Mouse (Mus musculus): ENCODE data around the gene Slc43a2.

The Slc43a2 gene

GRCm38 (mm10) chr11:75515186-75515585 is 16.3 kb upstream of the Slc43a2 start:
- POLR2A ChIA-PET = interaction anchor here in 2 of 4 experiments (0.8 to 7.5 kb wide), 3 partner anchors 16 to 142 kb away, joined by 3 to 47 read pairs (median 5); partner anchors contain the start of genes Prpf8 (in 1 of the 2) and Slc43a2 (in 1 of the 2)
- CTCF ChIA-PET = interaction anchor here in 2 of 4 experiments (0.6 to 1.6 kb wide), 2 partner anchors 44 to 59 kb away, joined by 3 to 4 read pairs; no protein-coding TSS in a partner anchor

- CTCF ChIA-PET = interaction anchor here (0.5 to 2.8 kb wide), 10 partner anchors 9 to 197 kb away, joined by 3 to 20 read pairs (median 10); partner anchors contain the start of genes Slc43a2 (in 3 of the 4) and Rilp (in 2 of the 4)
Measured at GRCm38 (mm10) chr11:75519834-75520633, 11.5 kb upstream of the Slc43a2 start.

GRCm38 (mm10) chr11:75521609-75522008 is 9.9 kb upstream of the Slc43a2 start:
- ChIA-PET POLR2A (interaction anchor here in 1 of 4 experiments (2.6 to 4.5 kb wide), 2 partner anchors 11 to 61 kb away, joined by 8 to 18 read pairs; partner anchors contain the start of genes Rilp and Tlcd2), CTCF (interaction anchor here in 1 of 4 experiments (1.5 kb wide), 1 partner anchor 11 kb away, joined by 7 read pairs; no protein-coding TSS in a partner anchor)

More at GRCm38 (mm10) chr11:75519834-75520633, 11.5 kb upstream of the Slc43a2 start:
- POLR2A ChIA-PET = interaction anchor here in 3 of 4 experiments (0.6 to 2.6 kb wide), 16 partner anchors 9 to 347 kb away, joined by 3 to 25 read pairs (median 4); partner anchors contain the start of genes Rilp (in 2 of the 3), Slc43a2 (in 2 of the 3) and Pitpna (in 1 of the 3)

- ChIA-PET CTCF (interaction anchor here in 3 of 4 experiments (1.5 to 2.0 kb wide), 4 partner anchors 9 to 12 kb away, joined by 4 to 7 read pairs (median 6); partner anchors contain the start of genes Rilp (in 1 of the 3) and Scarf1 (in 1 of the 3)), POLR2A (interaction anchor here in 1 of 4 experiments (1.5 to 4.5 kb wide), 3 partner anchors 9 to 62 kb away, joined by 5 to 18 read pairs (median 8); partner anchors contain the start of genes Rilp, Slc43a2 and Tlcd2)
Measured at GRCm38 (mm10) chr11:75522793-75523192, 8.7 kb upstream of the Slc43a2 start.

GRCm38 (mm10) chr11:75525531-75526125 is 5.9 kb upstream of the Slc43a2 start:
- CTCF ChIA-PET = interaction anchor here in 3 of 4 experiments (0.9 to 2.1 kb wide), 3 partner anchors 14 to 91 kb away, joined by 3 to 8 read pairs (median 6); partner anchors contain the start of gene Rilp (in 1 of the 3)
- POLR2A ChIA-PET = interaction anchor here in 2 of 4 experiments (0.7 to 4.5 kb wide), 7 partner anchors 13 to 64 kb away, joined by 3 to 18 read pairs (median 4); partner anchors contain the start of genes Rilp (in 2 of the 2) and Tlcd2 (in 1 of the 2)

- POLR2A ChIA-PET = interaction anchor here in 2 of 4 experiments (0.6 to 1.1 kb wide), 4 partner anchors 14 to 844 kb away, joined by 3 to 6 read pairs (median 4); no protein-coding TSS in a partner anchor
- CTCF ChIA-PET = interaction anchor here in 1 of 4 experiments (2.1 kb wide), 1 partner anchor 16 kb away, joined by 8 read pairs; no protein-coding TSS in a partner anchor
Measured at GRCm38 (mm10) chr11:75526943-75527342, 4.6 kb upstream of the Slc43a2 start.

GRCm38 (mm10) chr11:75529771-75530170 is 1.7 kb upstream of the Slc43a2 start:
- ChIA-PET POLR2A (interaction anchor here (0.6 to 6.1 kb wide), 36 partner anchors 9 to 384 kb away, joined by 3 to 60 read pairs (median 5); partner anchors contain the start of genes Rilp (in 3 of the 4), Tlcd2 (in 3 of the 4), Pitpna (in 2 of the 4) and Scarf1 (in 2 of the 4)), CTCF (interaction anchor here (0.9 to 3.7 kb wide), 46 partner anchors 10 to 405 kb away, joined by 3 to 49 read pairs (median 5); partner anchors contain the start of genes Rilp (in 4 of the 4), Prpf8 (in 2 of the 4), Hic1 (in 1 of the 4) and Pitpna (in 1 of the 4))

- ChIA-PET POLR2A (interaction anchor here (0.6 to 6.1 kb wide), 43 partner anchors 10 to 383 kb away, joined by 3 to 60 read pairs (median 4); partner anchors contain the start of genes Rilp (in 3 of the 4), Tlcd2 (in 3 of the 4), Pitpna (in 2 of the 4) and Scarf1 (in 2 of the 4)), CTCF (interaction anchor here (0.5 to 3.7 kb wide), 60 partner anchors 10 to 405 kb away, joined by 3 to 49 read pairs (median 4); partner anchors contain the start of genes Rilp (in 4 of the 4), Prpf8 (in 2 of the 4), Scarf1 (in 2 of the 4) and Hic1 (in 1 of the 4))
Measured at GRCm38 (mm10) chr11:75530325-75530724, 1.2 kb upstream of the Slc43a2 start.

- POLR2A ChIA-PET = interaction anchor here (0.6 to 6.1 kb wide), 51 partner anchors 7 to 310 kb away, joined by 3 to 60 read pairs (median 5); partner anchors contain the start of genes Pitpna (in 3 of the 4), Rilp (in 3 of the 4), Tlcd2 (in 3 of the 4) and Prpf8 (in 2 of the 4)
- CTCF ChIA-PET = interaction anchor here (0.5 to 3.7 kb wide), 61 partner anchors 10 to 740 kb away, joined by 3 to 49 read pairs (median 4); partner anchors contain the start of genes Rilp (in 4 of the 4), Prpf8 (in 2 of the 4), Scarf1 (in 2 of the 4) and Pitpna (in 1 of the 4)
Measured at GRCm38 (mm10) chr11:75530845-75531373, 585 bp upstream of the Slc43a2 start.

- CTCF ChIA-PET = interaction anchor here in 3 of 4 experiments (0.7 to 3.7 kb wide), 12 partner anchors 9 to 108 kb away, joined by 3 to 49 read pairs (median 4); partner anchors contain the start of genes Rilp (in 3 of the 3) and Tlcd2 (in 1 of the 3)
- POLR2A ChIA-PET = interaction anchor here in 3 of 4 experiments (0.5 to 6.1 kb wide), 25 partner anchors 8 to 202 kb away, joined by 3 to 60 read pairs (median 8); partner anchors contain the start of genes Rilp (in 3 of the 3), Tlcd2 (in 3 of the 3), Scarf1 (in 2 of the 3) and Myo1c (in 1 of the 3)
Measured at GRCm38 (mm10) chr11:75532340-75533277, 1.1 kb downstream of the Slc43a2 start.

GRCm38 (mm10) chr11:75533314-75534015 is 2.0 kb downstream of the Slc43a2 start:
- ChIA-PET POLR2A (interaction anchor here in 2 of 4 experiments (1.6 to 6.1 kb wide), 6 partner anchors 8 to 73 kb away, joined by 8 to 60 read pairs (median 24); partner anchors contain the start of genes Rilp (in 1 of the 2), Scarf1 (in 1 of the 2) and Tlcd2 (in 1 of the 2)), CTCF (interaction anchor here in 1 of 4 experiments (1.0 to 3.7 kb wide), 3 partner anchors 23 to 29 kb away, joined by 3 to 39 read pairs (median 37); partner anchors contain the start of gene Rilp)

GRCm38 (mm10) chr11:75534286-75535033 is 3.0 kb downstream of the Slc43a2 start:
- ChIA-PET CTCF (interaction anchor here in 3 of 4 experiments (0.6 to 1.7 kb wide), 5 partner anchors 22 to 157 kb away, joined by 3 to 9 read pairs (median 5); no protein-coding TSS in a partner anchor), POLR2A (interaction anchor here in 2 of 4 experiments (0.6 to 6.1 kb wide), 5 partner anchors 10 to 80 kb away, joined by 3 to 60 read pairs (median 3); no protein-coding TSS in a partner anchor)

GRCm38 (mm10) chr11:75535106-75535795 is 3.8 kb downstream of the Slc43a2 start:
- CTCF ChIA-PET = interaction anchor here in 3 of 4 experiments (0.5 to 1.7 kb wide), 6 partner anchors 21 to 154 kb away, joined by 3 to 9 read pairs (median 6); no protein-coding TSS in a partner anchor

More at GRCm38 (mm10) chr11:75535106-75535795, 3.8 kb downstream of the Slc43a2 start:
- POLR2A ChIA-PET = interaction anchor here in 3 of 4 experiments (0.5 to 6.1 kb wide), 13 partner anchors 9 to 376 kb away, joined by 3 to 60 read pairs (median 3); partner anchors contain the start of genes Pitpna (in 1 of the 3) and Rilp (in 1 of the 3)

Measured in embryonic stem cell, embryonic (primary cell).